ENCODE assay signal across 8 mouse cellular contexts in the genomic region with DNA sequence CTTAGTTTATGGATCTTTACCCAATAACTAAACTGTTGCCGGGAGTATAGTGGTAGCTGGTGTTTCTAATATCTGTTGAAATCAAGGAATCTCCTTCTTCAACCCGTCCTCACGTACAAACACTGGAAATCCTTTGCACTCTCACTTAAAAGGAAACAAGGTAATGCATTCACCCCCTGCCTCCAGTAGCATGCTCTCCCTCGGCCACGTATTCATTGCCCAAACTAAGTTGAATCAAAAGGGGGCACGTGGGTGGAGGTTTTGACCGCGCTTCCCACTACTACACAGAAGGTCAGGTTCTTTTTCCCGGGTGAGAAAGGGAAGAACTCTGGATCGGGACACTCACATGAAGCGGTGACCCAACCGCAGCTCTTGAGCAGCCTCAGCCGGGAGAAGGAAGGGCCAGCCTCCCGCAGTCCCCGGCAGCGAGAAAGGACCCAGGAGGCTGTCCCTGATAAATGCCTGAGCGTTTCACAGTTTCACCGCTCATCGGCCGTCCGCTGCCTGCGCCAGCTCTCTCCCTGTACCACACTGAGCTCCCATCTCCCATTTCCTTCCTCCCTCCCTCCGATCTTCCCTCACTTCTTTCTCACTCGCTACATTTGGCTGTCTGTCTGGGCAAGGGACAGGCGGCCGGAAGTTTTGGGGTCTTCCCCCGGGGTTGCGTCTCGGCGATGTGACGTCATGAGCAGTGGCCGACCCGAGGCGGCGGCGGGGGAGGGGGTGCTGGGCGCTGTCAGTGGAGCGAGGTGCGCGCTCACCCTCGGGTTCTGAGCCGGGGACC. TPM values are rescaled to one million over a fixed set of nuclear protein-coding genes. Genes with fewer than 3 reads are reported as not detected.
A peak's percentile ranks its signal among the peaks of the same experiment; 100 is the strongest.
DNase-seq lines count a peak whose midpoint lies in the region; ATAC-seq lines count a peak whose summit lies in the region.

A gene (plus strand): TSS at position 698 of the 784 bp plus-strand sequence.

- DNase-seq in CD4-positive, CD25-positive, alpha-beta regulatory T cell, adult 2 months (ENCODE audit: low read depth, low spot score) = peak; percentile 95
- peak; percentile 14 for DNase-seq in fat pad, adult 2 months (ENCODE audit: extremely low read depth, low read depth, low spot score)
- DNase-seq in kidney, postnatal 10 days = peak; percentile 96
- peak; percentile 94 to 95 for DNase-seq in natural killer cell, adult 2 months (ENCODE audit: low spot score in 2 of 2)

- peak; percentile 93 for ATAC-seq in heart, embryonic 13.5 days (ENCODE audit: extremely low read depth, insufficient number of reproducible peaks, low FRiP score, low TSS enrichment)
- peak; percentile 96 for ATAC-seq in liver, embryonic 12.5 days
- ATAC-seq in stomach, embryonic 15.5 days (ENCODE audit: insufficient read depth, low FRiP score, low read depth) = peak; percentile 96

- H3K9me3 ChIP-seq in heart, embryonic 13.5 days = no peaks in the 10 kb centered on the region
- no peaks in the 10 kb centered on the region for H3K9me3 ChIP-seq in liver, embryonic 12.5 days (replicated peaks)
- no peaks in the 10 kb centered on the region for H3K9me3 ChIP-seq in stomach, embryonic 15.5 days

- peaks cover 14% of the 10 kb centered on the region for H3K36me3 ChIP-seq in heart, embryonic 13.5 days
- H3K36me3 ChIP-seq in liver, embryonic 12.5 days = peaks cover 7% of the 10 kb centered on the region
- H3K36me3 ChIP-seq in stomach, embryonic 15.5 days = 0 out of 2 replicates have a peak, but pooled peaks cover 3% of the 10 kb centered on the region

- no peaks in the 10 kb centered on the region for H3K27me3 ChIP-seq in heart, embryonic 13.5 days (replicated peaks)
- no peaks in the 10 kb centered on the region for H3K27me3 ChIP-seq in liver, embryonic 12.5 days (replicated peaks)
- H3K27me3 ChIP-seq in stomach, embryonic 15.5 days (replicated peaks) = no peaks in the 10 kb centered on the region

- H3K9ac ChIP-seq in heart, embryonic 13.5 days = peak within 1 kb of the TSS; percentile 91
- peak within 1 kb of the TSS; percentile 83 for H3K9ac ChIP-seq in liver, embryonic 12.5 days
- H3K9ac ChIP-seq in stomach, embryonic 15.5 days = peak within 1 kb of the TSS; percentile 83

- under 1% methylated on average over 42 of the region's 42 CpGs for WGBS in heart, embryonic 13.5 days
- WGBS in liver, embryonic 12.5 days (ENCODE audit: insufficient replicate concordance) = under 1% methylated on average over 42 of the region's 42 CpGs
- WGBS in stomach, embryonic 15.5 days = under 1% methylated on average over 42 of the region's 42 CpGs

- H3K4me1 ChIP-seq in brown adipose tissue, adult 24 weeks (ENCODE audit: control insufficient read depth, insufficient read depth, insufficient read length, low read length) = peaks cover 5% of the 10 kb centered on the region
- peaks cover 20% of the 10 kb centered on the region for H3K4me1 ChIP-seq in heart, embryonic 13.5 days
- peaks cover 22% of the 10 kb centered on the region for H3K4me1 ChIP-seq in liver, embryonic 12.5 days
- H3K4me1 ChIP-seq in stomach, embryonic 15.5 days = peaks cover 2% of the 10 kb centered on the region; the same call in 1 of the 2 replicates

- peak within 1 kb of the TSS; percentile 83 for H3K4me3 ChIP-seq in brown adipose tissue, adult 24 weeks (ENCODE audit: insufficient read depth, low read depth, low read length)
- H3K4me3 ChIP-seq in heart, embryonic 13.5 days = peak within 1 kb of the TSS; percentile 95
- peak within 1 kb of the TSS; percentile 86 for H3K4me3 ChIP-seq in liver, embryonic 12.5 days
- H3K4me3 ChIP-seq in stomach, embryonic 15.5 days (replicated peaks) = peak within 1 kb of the TSS; percentile 71

- H3K27ac ChIP-seq in brown adipose tissue, adult 24 weeks (replicated peaks; ENCODE audit: low read depth, low read length) = peak within 1 kb of the TSS; percentile 99
- peak within 1 kb of the TSS; percentile 90 for H3K27ac ChIP-seq in heart, embryonic 13.5 days (replicated peaks)
- peak within 1 kb of the TSS; percentile 86 for H3K27ac ChIP-seq in liver, embryonic 12.5 days
- H3K27ac ChIP-seq in stomach, embryonic 15.5 days = peak within 1 kb of the TSS; percentile 92

- H3K4me2 ChIP-seq in heart, embryonic 13.5 days = peak within 1 kb of the TSS; percentile 86
- peak within 1 kb of the TSS; percentile 71 for H3K4me2 ChIP-seq in liver, embryonic 12.5 days
- H3K4me2 ChIP-seq in stomach, embryonic 15.5 days = peak within 1 kb of the TSS; percentile 62

RNA-seq across cellular contexts. Expression of the gene that starts here (rescaled TPM):
- polyA plus RNA-seq in brown adipose tissue, adult 24 weeks (2012; ENCODE audit: insufficient read depth, insufficient read length, missing spikeins) = 9.2 and 9.6 TPM in 2 replicates
- 12.7 and 13.7 TPM in 2 replicates for polyA plus RNA-seq in heart, embryonic 13.5 days (2015; fragmentation: Nextera tagmentation; extraction: Ambion mirVana)
- 8.0 and 8.7 TPM in 2 replicates for polyA plus RNA-seq in liver, embryonic 12.5 days (2016; fragmentation: Nextera tagmentation; extraction: Ambion mirVana)
- polyA plus RNA-seq in stomach, embryonic 15.5 days (2015; fragmentation: Nextera tagmentation; extraction: Ambion mirVana) = 19.7 and 20.6 TPM in 2 replicates

Comparison
In these comparisons a context has a peak if more than half of its experiments do, and no peak if none do; other contexts are left out.
1. Peak in every context shown above with its lines: DNase-seq, ATAC-seq, H3K4me3 ChIP-seq and H3K27ac ChIP-seq.
2. DNase-seq: peak in every context shown above with its lines; median percentile 96 in kidney, postnatal 10 days; 95 in CD4-positive, CD25-positive, alpha-beta regulatory T cell, adult 2 months; 94 in natural killer cell, adult 2 months; 14 in fat pad, adult 2 months.